Mouse (Mus musculus): ENCODE measurements around the gene Sertad1. TPM values are rescaled to one million over a fixed set of nuclear protein-coding genes. Genes with fewer than 3 reads are reported as not detected.

Sertad1 gene
- polyA plus RNA-seq (2015; fragmentation: Nextera tagmentation; extraction: Ambion mirVana), result 9.3 and 9.8 TPM in 2 replicates

GRCm38 (mm10) chr7:27486770-27487697, at the start of gene Sertad1:
TSS of gene Sertad1 (plus strand) at chr7:27486910.
- peak; percentile 98 for ATAC-seq (ENCODE audit: low FRiP score, low read depth)
- under 1% methylated on average over 80 of the region's 80 CpGs for WGBS
- Histone ChIP-seq H3K9ac (peak within 1 kb of the TSS; percentile 70), H3K4me1 (replicated peaks) (peaks cover 23% of the 10 kb centered on the region), H3K27ac (replicated peaks) (peak within 1 kb of the TSS; percentile 88), H3K4me2 (peak within 1 kb of the TSS; percentile 70), H3K36me3 (no peaks in the 10 kb centered on the region), H3K9me3 (no peaks in the 10 kb centered on the region), H3K27me3 (no peaks in the 10 kb centered on the region), H3K4me3 (peak within 1 kb of the TSS; percentile 70)

GRCm38 (mm10) chr7:27437544-27437943, 49.2 kb upstream of the Sertad1 start:
- Histone ChIP-seq H3K4me2 (no peak overlapping the region), H3K4me3 (no peak overlapping the region), H3K4me1 (replicated peaks) (no peaks in the 10 kb centered on the region), H3K9ac (no peak overlapping the region), H3K27me3 (peaks cover 28% of the 10 kb centered on the region), H3K9me3 (no peaks in the 10 kb centered on the region), H3K36me3 (peaks cover 42% of the 10 kb centered on the region), H3K27ac (replicated peaks) (no peak overlapping the region)
- WGBS, result 57% methylated on average over 5 of the region's 5 CpGs
- no peak for ATAC-seq (ENCODE audit: low FRiP score, low read depth)

- WGBS, result 81% methylated on average over 4 of the region's 4 CpGs
- H3K36me3 ChIP-seq, result peaks cover 37% of the 10 kb centered on the region
Measured at GRCm38 (mm10) chr7:27440014-27440413, 46.7 kb upstream of the Sertad1 start.

GRCm38 (mm10) chr7:27446051-27446450, 40.7 kb upstream of the Sertad1 start:
- Histone ChIP-seq H3K4me1 (replicated peaks) (peaks cover 28% of the 10 kb centered on the region), H3K4me2 (peak overlapping the region; percentile 96), H3K36me3 (peaks cover 4% of the 10 kb centered on the region; the same call in 1 of the 2 replicates), H3K9ac (peak overlapping the region; percentile 88), H3K4me3 (peak overlapping the region; percentile 72), H3K27ac (replicated peaks) (peak overlapping the region; percentile 86), H3K9me3 (no peaks in the 10 kb centered on the region), H3K27me3 (0 out of 2 replicates have a peak, but pooled peaks cover 5% of the 10 kb centered on the region)
- WGBS, result 1% methylated on average over 15 of the region's 18 CpGs
- ATAC-seq (ENCODE audit: low FRiP score, low read depth), result 0 out of 2 replicates have a peak, but pooled peaks have one; percentile 0

More at GRCm38 (mm10) chr7:27440014-27440413, 46.7 kb upstream of the Sertad1 start:
- peaks cover 13% of the 10 kb centered on the region; the same call in 1 of the 2 replicates for H3K27me3 ChIP-seq
- no peak overlapping the region for H3K4me2 ChIP-seq
- no peak overlapping the region for H3K4me3 ChIP-seq
- no peak overlapping the region for H3K27ac ChIP-seq (replicated peaks)
- H3K4me1 ChIP-seq (replicated peaks), result no peaks in the 10 kb centered on the region; the same call in 1 of the 2 replicates
- H3K9ac ChIP-seq, result no peak overlapping the region
- ATAC-seq (ENCODE audit: low FRiP score, low read depth), result no peak
- H3K9me3 ChIP-seq, result no peaks in the 10 kb centered on the region

GRCm38 (mm10) chr7:27446521-27447418, 39.9 kb upstream of the Sertad1 start:
- no peaks in the 10 kb centered on the region for H3K9me3 ChIP-seq
- ATAC-seq (ENCODE audit: low FRiP score, low read depth), result peak; percentile 43
- peak overlapping the region; percentile 86 for H3K27ac ChIP-seq (replicated peaks)
- 0 out of 2 replicates have a peak, but pooled peaks cover 5% of the 10 kb centered on the region for H3K27me3 ChIP-seq
- peak overlapping the region; percentile 72 for H3K4me3 ChIP-seq
- 8% methylated on average over 45 of the region's 53 CpGs for WGBS
- H3K4me1 ChIP-seq (replicated peaks), result peaks cover 28% of the 10 kb centered on the region
- H3K36me3 ChIP-seq, result no peaks in the 10 kb centered on the region
- H3K9ac ChIP-seq, result peak overlapping the region; percentile 88
- H3K4me2 ChIP-seq, result peak overlapping the region; percentile 96

- Histone ChIP-seq H3K9ac (peak within 1 kb of the TSS; percentile 88), H3K27me3 (0 out of 2 replicates have a peak, but pooled peaks cover 5% of the 10 kb centered on the region), H3K27ac (replicated peaks) (peak within 1 kb of the TSS; percentile 86), H3K9me3 (no peaks in the 10 kb centered on the region), H3K4me1 (replicated peaks) (peaks cover 28% of the 10 kb centered on the region), H3K4me2 (peak within 1 kb of the TSS; percentile 96), H3K36me3 (no peaks in the 10 kb centered on the region), H3K4me3 (peak within 1 kb of the TSS; percentile 72)
- WGBS, result 1% methylated on average over 54 of the region's 54 CpGs
- ATAC-seq (ENCODE audit: low FRiP score, low read depth), result peak; percentile 94
Measured at GRCm38 (mm10) chr7:27447419-27448286, 39.1 kb upstream of the Sertad1 start, which contains the start of the genes Sptbn4 and Blvrb. TSS of gene Sptbn4 (minus strand) at chr7:27447686. TSS of gene Blvrb (plus strand) at chr7:27447978.

GRCm38 (mm10) chr7:27448421-27449206, 38.1 kb upstream of the Sertad1 start:
- peak overlapping the region; percentile 52 for H3K9ac ChIP-seq
- 0 out of 2 replicates have a peak, but pooled peaks cover 5% of the 10 kb centered on the region for H3K27me3 ChIP-seq
- H3K9me3 ChIP-seq, result no peaks in the 10 kb centered on the region
- no peak overlapping the region for H3K27ac ChIP-seq (replicated peaks)
- 59% methylated on average over 15 of the region's 15 CpGs for WGBS
- no peaks in the 10 kb centered on the region for H3K36me3 ChIP-seq
- H3K4me3 ChIP-seq, result peak overlapping the region; percentile 72
- no peak for ATAC-seq (ENCODE audit: low FRiP score, low read depth)
- peak overlapping the region; percentile 96 for H3K4me2 ChIP-seq
- peaks cover 28% of the 10 kb centered on the region for H3K4me1 ChIP-seq (replicated peaks)

GRCm38 (mm10) chr7:27449256-27449862, 37.4 kb upstream of the Sertad1 start:
- H3K4me2 ChIP-seq, result no peak overlapping the region
- H3K27ac ChIP-seq (replicated peaks), result no peak overlapping the region
- 0 out of 2 replicates have a peak, but pooled peaks cover 5% of the 10 kb centered on the region for H3K27me3 ChIP-seq
- ATAC-seq (ENCODE audit: low FRiP score, low read depth), result no peak
- H3K4me1 ChIP-seq (replicated peaks), result peaks cover 28% of the 10 kb centered on the region
- H3K4me3 ChIP-seq, result no peak overlapping the region
- H3K36me3 ChIP-seq, result no peaks in the 10 kb centered on the region
- WGBS, result 66% methylated on average over 10 of the region's 10 CpGs
- H3K9me3 ChIP-seq, result no peaks in the 10 kb centered on the region
- H3K9ac ChIP-seq, result no peak overlapping the region

- ATAC-seq (ENCODE audit: low FRiP score, low read depth), result no peak
- Histone ChIP-seq H3K36me3 (no peaks in the 10 kb centered on the region), H3K27ac (replicated peaks) (no peak overlapping the region), H3K4me1 (replicated peaks) (peaks cover 16% of the 10 kb centered on the region), H3K4me3 (no peak overlapping the region), H3K4me2 (no peak overlapping the region), H3K9ac (no peak overlapping the region), H3K9me3 (no peaks in the 10 kb centered on the region), H3K27me3 (no peaks in the 10 kb centered on the region)
- WGBS, result 92% methylated on average over 2 of the region's 2 CpGs
Measured at GRCm38 (mm10) chr7:27451359-27451758, 35.4 kb upstream of the Sertad1 start.

- no peaks in the 10 kb centered on the region for H3K27me3 ChIP-seq
- WGBS, result 59% methylated on average over 13 of the region's 13 CpGs
- ATAC-seq (ENCODE audit: low FRiP score, low read depth), result no peak
- no peak overlapping the region for H3K4me3 ChIP-seq
- no peak overlapping the region for H3K4me2 ChIP-seq
- H3K27ac ChIP-seq (replicated peaks), result no peak overlapping the region
- H3K4me1 ChIP-seq (replicated peaks), result peaks cover 7% of the 10 kb centered on the region; the same call in 1 of the 2 replicates
- no peaks in the 10 kb centered on the region for H3K36me3 ChIP-seq
- no peaks in the 10 kb centered on the region for H3K9me3 ChIP-seq
- H3K9ac ChIP-seq, result no peak overlapping the region
Measured at GRCm38 (mm10) chr7:27452206-27452770, 34.4 kb upstream of the Sertad1 start.
